Mouse (Mus musculus) ES-E14 (cell line): ENCODE measurements around the gene Hist1h4j. TPM values are rescaled to one million over a fixed set of nuclear protein-coding genes. Genes with fewer than 3 reads are reported as not detected.
"Not testable (repeated sequence)": the region's sequence is repeated elsewhere in the genome, so short reads cannot be mapped to it uniquely, and the experiment has no call there.

Experiments
- DNase-seq: peaks from one replicate; pipeline ENCODE4 v3.0.0-alpha.2; 2013; ENCODE audit warnings: low read depth, low spot score
- H3K27ac ChIP-seq: 2 replicates; pipeline ENCODE4 v1.5.1; 2012; ENCODE audit warnings: low read depth, mild to moderate bottlenecking, low read length, moderate library complexity, mixed read lengths; ENCODE audit not compliant: poor library complexity, insufficient read depth, severe bottlenecking
- H3K36me3 ChIP-seq: 2 replicates; pipeline ENCODE4 v1.6.1; 2012; ENCODE audit warnings: mild to moderate bottlenecking, low read length, moderate library complexity, mixed read lengths; ENCODE audit not compliant: control insufficient read depth, poor library complexity, insufficient read depth, severe bottlenecking
- H3K4me1 ChIP-seq, 2 experiments: fragments of 150-350 bp in 1 of 2; sonication (generic) in 1 of 2; 2 replicates each; pipeline ENCODE4 v1.6.1; 2012; ENCODE audit warnings: low read length in 2 of 2, mild to moderate bottlenecking in 1 of 2, mixed read lengths in 1 of 2; ENCODE audit not compliant: control insufficient read depth in 2 of 2, insufficient read depth in 2 of 2, poor library complexity in 1 of 2
- H3K4me3 ChIP-seq, 2 experiments: fragments of 150-350 bp in 1 of 2; sonication (generic) in 1 of 2; 2 replicates each; pipeline ENCODE4 v1.5.1; 2012; ENCODE audit warnings: low read length in 2 of 2, low read depth in 1 of 2, mild to moderate bottlenecking in 1 of 2, mixed read lengths in 1 of 2; ENCODE audit not compliant: insufficient read depth in 1 of 2, poor library complexity in 1 of 2, severe bottlenecking in 1 of 2
- H3K9ac ChIP-seq: 2 replicates; pipeline ENCODE4 v1.6.1; 2012; ENCODE audit warnings: low read depth, mild to moderate bottlenecking, low read length, mixed read lengths; ENCODE audit not compliant: poor library complexity, insufficient read depth, severe bottlenecking
- H3K9me3 ChIP-seq: fragments of 150-350 bp; sonication (generic); 2 replicates; pipeline ENCODE4 v1.6.1; 2012; ENCODE audit warnings: low read depth, mild to moderate bottlenecking, low read length; ENCODE audit not compliant: control insufficient read depth, insufficient read depth
- CHD2 ChIP-seq: IDR thresholded peaks from 2 replicates; pipeline ENCODE4 v1.6.1; 2014; ENCODE audit warnings: mild to moderate bottlenecking, low read depth, low read length, inconsistent platforms
- HCFC1 ChIP-seq: IDR thresholded peaks from 2 replicates; pipeline ENCODE4 v1.6.1; 2012; ENCODE audit warnings: low read length, inconsistent platforms, borderline replicate concordance; ENCODE audit not compliant: insufficient read depth
- MAFK ChIP-seq: IDR thresholded peaks from 2 replicates; pipeline ENCODE4 v1.6.1; 2014; ENCODE audit warnings: mild to moderate bottlenecking, low read depth, low read length, inconsistent platforms; ENCODE audit not compliant: insufficient read depth
- ZC3H11A ChIP-seq: IDR thresholded peaks from 2 replicates; pipeline ENCODE4 v1.6.1; 2012; ENCODE audit warnings: low read depth, mild to moderate bottlenecking, inconsistent platforms, low read length, borderline replicate concordance
- ZNF384 ChIP-seq: IDR thresholded peaks from 2 replicates; pipeline ENCODE4 v1.6.1; 2012; ENCODE audit warnings: low read depth, low read length, inconsistent platforms
- in situ Hi-C, 2 experiments: fragments of 600-800 bp; cut with MboI; formaldehyde crosslinking; loops; one replicate each; pipeline ENCODE4 v1.15.1; 2025; ENCODE audit warnings: low sequenced_read_pairs in 2 of 2, inconsistent platforms in 1 of 2; ENCODE audit not compliant: unreplicated experiment in 2 of 2
- total RNA-seq: library from RNA; depleted of rRNA; stranded (reverse); fragments of 300-350 nt; gene quantifications from 2 replicates; pipeline ENCODE4 v1.2.3, GENCODE M21; 2012

The Hist1h4j gene
- total RNA-seq, 1 experiment, result 260 TPM

- H3K4me3 ChIP-seq, result no peak overlapping the region
- peaks cover 0 to 5% of the 10 kb centered on the region in 2 experiments; a peak in 1 of 4 replicates for H3K4me1 ChIP-seq
- in situ Hi-C loops, result no loop called here
- H3K9ac ChIP-seq, result no peak overlapping the region
- no peak for DNase-seq
- TF ChIP-seq MAFK (no peak), ZNF384 (no peak), CHD2 (no peak), HCFC1 (no peak), ZC3H11A (no peak)
- H3K9me3 ChIP-seq, result no peaks in the 10 kb centered on the region
- H3K36me3 ChIP-seq, result no peaks in the 10 kb centered on the region
- no peak overlapping the region for H3K27ac ChIP-seq
These were observed 46.8 kb downstream of the Hist1h4j start for GRCm38 (mm10) chr13:21781639-21782038.

DNA sequence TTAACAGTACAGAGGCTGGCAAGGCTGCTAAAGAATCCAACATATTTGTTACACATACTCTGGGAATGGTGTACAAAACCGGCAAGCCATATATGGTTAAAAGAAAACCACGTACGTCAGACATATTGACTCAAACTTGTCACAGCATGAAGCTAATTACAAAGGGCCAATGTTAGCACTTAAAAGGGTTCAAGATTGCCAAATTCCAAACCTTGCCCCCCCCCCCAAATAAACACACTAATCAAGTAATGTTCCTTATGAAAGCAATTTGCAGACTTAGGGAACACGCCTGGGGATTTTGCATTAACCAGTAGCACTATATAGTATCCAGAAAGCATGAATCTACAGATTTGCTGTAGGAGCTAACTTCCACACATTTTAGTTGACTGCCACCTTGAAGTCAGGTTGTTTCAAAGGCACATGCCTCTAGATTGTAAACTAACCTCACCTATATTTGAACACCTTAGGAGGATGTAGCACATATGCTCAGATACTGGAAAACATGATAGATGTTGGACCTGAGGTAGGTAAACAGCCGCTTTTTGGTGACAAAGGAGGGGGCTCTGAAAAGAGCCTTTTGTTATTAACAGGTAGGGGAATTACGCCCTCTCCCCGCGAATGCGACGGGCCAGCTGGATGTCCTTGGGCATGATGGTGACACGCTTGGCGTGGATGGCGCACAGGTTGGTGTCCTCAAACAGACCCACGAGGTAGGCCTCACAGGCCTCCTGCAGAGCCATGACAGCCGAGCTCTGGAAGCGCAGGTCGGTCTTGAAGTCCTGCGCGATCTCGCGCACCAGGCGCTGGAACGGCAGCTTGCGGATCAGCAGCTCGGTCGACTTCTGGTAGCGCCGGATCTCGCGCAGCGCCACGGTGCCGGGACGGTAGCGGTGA lies 47.7 kb downstream of the Hist1h4j start:
- Histone ChIP-seq H3K9ac (peak overlapping the region; percentile 79), H3K27ac (peak overlapping the region; percentile 74), H3K4me3 (peak overlapping the region; percentile 32 to 69)
- H3K9me3 ChIP-seq, DNase-seq, in situ Hi-C loops, H3K36me3 ChIP-seq, H3K4me1 ChIP-seq: not testable (repeated sequence)
- 0 out of 2 replicates have a peak, but pooled peaks have one; percentile 16 for TF ChIP-seq HCFC1

GRCm38 (mm10) chr13:21783255-21783617 lies 48.4 kb downstream of the Hist1h4j start, which contains the start of gene Hist1h3i:
Gene Hist1h3i (minus strand): TSS chr13:21783370.
- H3K4me1 ChIP-seq, result peaks cover 0 to 2% of the 10 kb centered on the region in 2 experiments; a peak in 2 of 4 replicates
- in situ Hi-C loops, result no loop called here
- TF ChIP-seq HCFC1 (no peak), MAFK (peak; percentile 76; the same call in 1 of the 2 replicates)
- H3K36me3 ChIP-seq, result no peaks in the 10 kb centered on the region
- peak within 1 kb of the TSS; percentile 32 to 69 for H3K4me3 ChIP-seq
- H3K27ac ChIP-seq, result peak within 1 kb of the TSS; percentile 74
- peak; percentile 66 for DNase-seq
- peak within 1 kb of the TSS; percentile 79 for H3K9ac ChIP-seq
- no peaks in the 10 kb centered on the region for H3K9me3 ChIP-seq

DNA sequence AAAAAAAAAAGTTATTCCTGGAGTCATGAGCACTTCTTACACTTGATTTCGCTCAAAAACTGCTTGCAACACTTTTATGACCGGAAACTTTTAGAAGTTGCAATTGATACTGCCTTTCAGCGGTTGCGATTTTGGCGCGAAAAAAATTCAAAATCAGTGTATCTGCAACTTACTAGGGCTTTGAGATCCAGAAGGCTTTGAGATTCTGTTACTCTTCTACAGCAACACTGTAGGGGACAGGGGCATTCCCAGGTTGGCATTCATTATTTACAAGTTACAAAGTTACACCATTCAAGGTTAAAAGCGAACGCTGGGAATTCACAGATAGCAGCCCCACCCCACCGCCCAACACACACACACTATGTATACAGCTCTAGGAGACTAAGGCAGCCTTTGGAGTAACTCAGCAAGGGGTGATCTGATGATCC lies 48.9 kb downstream of the Hist1h4j start:
- H3K9ac ChIP-seq, result peak overlapping the region; percentile 38; the same call in 1 of the 2 replicates
- H3K27ac ChIP-seq, result peak overlapping the region; percentile 40; the same call in 1 of the 2 replicates
- H3K4me3 ChIP-seq, result peak overlapping the region; percentile 13 to 30; a peak in 2 of 4 replicates
- no peaks in the 10 kb centered on the region for H3K36me3 ChIP-seq
- peaks cover 0 to 2% of the 10 kb centered on the region in 2 experiments; a peak in 2 of 4 replicates for H3K4me1 ChIP-seq
- no peaks in the 10 kb centered on the region for H3K9me3 ChIP-seq
- in situ Hi-C loops, result no loop called here
- TF ChIP-seq ZNF384 (peak; percentile 87), MAFK (no peak)
- DNase-seq, result peak; percentile 58
